Mouse (Mus musculus) kidney, adult 2 months (tissue): ENCODE data around the gene Jakmip3.

Experiments used
- CTCF ChIP-seq: fragments of 200-500 bp; conservative IDR thresholded peaks from 2 replicates; pipeline ENCODE4 v1.5.1; 2011; ENCODE audit warnings: low read depth, mild to moderate bottlenecking, control low read depth, low read length, moderate library complexity, mixed read lengths; ENCODE audit not compliant: insufficient read depth, insufficient read length
- POLR2A ChIP-seq: fragments of 200-500 bp; IDR thresholded peaks from one replicate; pipeline ENCODE4 v1.6.1; 2011; ENCODE audit warnings: low read depth, low read length, control low read depth

- no peak for TF ChIP-seq POLR2A
- no peak for TF ChIP-seq CTCF
These were observed 136.8 kb downstream of the Jakmip3 start for GRCm38 (mm10) chr7:139077283-139077682.
